Mouse (Mus musculus): ENCODE measurements around the gene Arrdc4.

The Arrdc4 gene

GRCm38 (mm10) chr7:68709319-68709573 is 39.8 kb downstream of the Arrdc4 start:
- DNase-seq (ENCODE audit: low read depth, low spot score) = no peak

GRCm38 (mm10) chr7:68708563-68709318 is 40.3 kb downstream of the Arrdc4 start:
- no peak for DNase-seq (ENCODE audit: low read depth, low spot score)

GRCm38 (mm10) chr7:68705162-68705561 is 43.9 kb downstream of the Arrdc4 start:
- DNase-seq (ENCODE audit: low read depth, low spot score) = no peak

GRCm38 (mm10) chr7:68697313-68697712 is 51.7 kb downstream of the Arrdc4 start:
- DNase-seq (ENCODE audit: low read depth, low spot score) = no peak

GRCm38 (mm10) chr7:68696908-68697307 is 52.1 kb downstream of the Arrdc4 start:
- no peak for DNase-seq (ENCODE audit: low read depth, low spot score)

GRCm38 (mm10) chr7:68696446-68696845 is 52.6 kb downstream of the Arrdc4 start:
- DNase-seq (ENCODE audit: low read depth, low spot score) = no peak

GRCm38 (mm10) chr7:68692731-68693130 is 56.3 kb downstream of the Arrdc4 start:
- DNase-seq (ENCODE audit: low read depth, low spot score) = no peak

- no peak for DNase-seq (ENCODE audit: low read depth, low spot score)
Observed at GRCm38 (mm10) chr7:68691454-68691853, 57.6 kb downstream of the Arrdc4 start.

- no peak for DNase-seq (ENCODE audit: low read depth, low spot score)
Observed at GRCm38 (mm10) chr7:68687140-68687611, 61.9 kb downstream of the Arrdc4 start.

Measured in 3T3-L1 (cell line).